Mouse (Mus musculus): ENCODE measurements around the gene Psme2. TPM values are rescaled to one million over a fixed set of nuclear protein-coding genes. Genes with fewer than 3 reads are reported as not detected.

Gene Psme2
- polyA plus RNA-seq, 1 experiment from 2014 or later: 332 TPM

- Histone ChIP-seq H3K36me3 (ENCODE audit: control insufficient read depth, insufficient read depth, low read length) (peaks cover 76% of the 10 kb centered on the region), H3K9me3 (ENCODE audit: control insufficient read depth, low read length) (no peaks in the 10 kb centered on the region), H3K4me3 (ENCODE audit: low read depth, low read length) (peak within 1 kb of the TSS; percentile 15), H3K4me2 (ENCODE audit: low read length) (peak within 1 kb of the TSS; percentile 41), H3K4me1 (replicated peaks; ENCODE audit: control insufficient read depth, insufficient read depth, low read length) (no peaks in the 10 kb centered on the region; the same call in 1 of the 2 replicates), H3K27ac (ENCODE audit: low read depth) (peak within 1 kb of the TSS; percentile 25), H3K27me3 (replicated peaks; ENCODE audit: control insufficient read depth, insufficient read depth, low read length) (no peaks in the 10 kb centered on the region), H3K9ac (ENCODE audit: low read length) (peak within 1 kb of the TSS; percentile 4)
- no peak for DNase-seq (ENCODE audit: low spot score)
- no peak for ATAC-seq (replicated peaks; ENCODE audit: low FRiP score, low TSS enrichment, low read depth)
- 84% methylated on average over 7 of the region's 7 CpGs for WGBS
These were observed 12.3 kb upstream of the Psme2 start, which contains the start of gene Irf9 for GRCm38 (mm10) chr14:55603271-55603632. Irf9 (plus strand) TSS chr14:55603571.

GRCm38 (mm10) chr14:55598521-55599390, 7.8 kb upstream of the Psme2 start:
- no peak overlapping the region for H3K4me3 ChIP-seq (ENCODE audit: low read depth, low read length)
- no peak overlapping the region for H3K9ac ChIP-seq (ENCODE audit: low read length)
- no peak overlapping the region for H3K4me2 ChIP-seq (ENCODE audit: low read length)
- H3K36me3 ChIP-seq (ENCODE audit: control insufficient read depth, insufficient read depth, low read length): peaks cover 89% of the 10 kb centered on the region
- no peaks in the 10 kb centered on the region for H3K27me3 ChIP-seq (replicated peaks; ENCODE audit: control insufficient read depth, insufficient read depth, low read length)
- H3K4me1 ChIP-seq (replicated peaks; ENCODE audit: control insufficient read depth, insufficient read depth, low read length): no peaks in the 10 kb centered on the region
- 92% methylated on average over 21 of the region's 21 CpGs for WGBS
- no peaks in the 10 kb centered on the region for H3K9me3 ChIP-seq (ENCODE audit: control insufficient read depth, low read length)
- ATAC-seq (replicated peaks; ENCODE audit: low FRiP score, low TSS enrichment, low read depth) (no peak), DNase-seq (ENCODE audit: low spot score) (no peak)
- H3K27ac ChIP-seq (ENCODE audit: low read depth): no peak overlapping the region

- no peaks in the 10 kb centered on the region for H3K9me3 ChIP-seq (ENCODE audit: control insufficient read depth, low read length)
- peaks cover 65% of the 10 kb centered on the region for H3K36me3 ChIP-seq (ENCODE audit: control insufficient read depth, insufficient read depth, low read length)
- peaks cover 13% of the 10 kb centered on the region; the same call in 1 of the 2 replicates for H3K4me1 ChIP-seq (replicated peaks; ENCODE audit: control insufficient read depth, insufficient read depth, low read length)
- ATAC-seq (replicated peaks; ENCODE audit: low FRiP score, low TSS enrichment, low read depth) (no peak), DNase-seq (ENCODE audit: low spot score) (no peak)
- no peak overlapping the region for H3K4me3 ChIP-seq (ENCODE audit: low read depth, low read length)
- WGBS: 83% methylated on average over 13 of the region's 13 CpGs
- H3K27me3 ChIP-seq (replicated peaks; ENCODE audit: control insufficient read depth, insufficient read depth, low read length): no peaks in the 10 kb centered on the region
- H3K4me2 ChIP-seq (ENCODE audit: low read length): no peak overlapping the region
- H3K27ac ChIP-seq (ENCODE audit: low read depth): no peak overlapping the region
- no peak overlapping the region for H3K9ac ChIP-seq (ENCODE audit: low read length)
These were observed 5.2 kb upstream of the Psme2 start for GRCm38 (mm10) chr14:55596036-55596690.

- DNase-seq (ENCODE audit: low spot score) (no peak), ATAC-seq (replicated peaks; ENCODE audit: low FRiP score, low TSS enrichment, low read depth) (no peak)
- Histone ChIP-seq H3K27ac (ENCODE audit: low read depth) (peak overlapping the region; percentile 96; the same call in 1 of the 2 replicates), H3K4me3 (ENCODE audit: low read depth, low read length) (peak overlapping the region; percentile 63), H3K4me2 (ENCODE audit: low read length) (peak overlapping the region; percentile 97), H3K36me3 (ENCODE audit: control insufficient read depth, insufficient read depth, low read length) (peaks cover 48% of the 10 kb centered on the region), H3K4me1 (replicated peaks; ENCODE audit: control insufficient read depth, insufficient read depth, low read length) (peaks cover 13% of the 10 kb centered on the region; the same call in 1 of the 2 replicates), H3K9me3 (ENCODE audit: control insufficient read depth, low read length) (no peaks in the 10 kb centered on the region), H3K9ac (ENCODE audit: low read length) (peak overlapping the region; percentile 77), H3K27me3 (replicated peaks; ENCODE audit: control insufficient read depth, insufficient read depth, low read length) (no peaks in the 10 kb centered on the region)
- WGBS: 6% methylated on average over 16 of the region's 16 CpGs
These were observed 1.3 kb upstream of the Psme2 start for GRCm38 (mm10) chr14:55592226-55592625.

- 0% methylated on average over 33 of the region's 33 CpGs for WGBS
- peak within 1 kb of the TSS; percentile 77 for H3K9ac ChIP-seq (ENCODE audit: low read length)
- peaks cover 13% of the 10 kb centered on the region; the same call in 1 of the 2 replicates for H3K4me1 ChIP-seq (replicated peaks; ENCODE audit: control insufficient read depth, insufficient read depth, low read length)
- H3K27ac ChIP-seq (ENCODE audit: low read depth): peak within 1 kb of the TSS; percentile 96
- peak within 1 kb of the TSS; percentile 63 for H3K4me3 ChIP-seq (ENCODE audit: low read depth, low read length)
- no peaks in the 10 kb centered on the region for H3K9me3 ChIP-seq (ENCODE audit: control insufficient read depth, low read length)
- peaks cover 43% of the 10 kb centered on the region for H3K36me3 ChIP-seq (ENCODE audit: control insufficient read depth, insufficient read depth, low read length)
- no peaks in the 10 kb centered on the region for H3K27me3 ChIP-seq (replicated peaks; ENCODE audit: control insufficient read depth, insufficient read depth, low read length)
- ATAC-seq (replicated peaks; ENCODE audit: low FRiP score, low TSS enrichment, low read depth): peak; percentile 88
- DNase-seq (ENCODE audit: low spot score): peak; percentile 93
- peak within 1 kb of the TSS; percentile 97 for H3K4me2 ChIP-seq (ENCODE audit: low read length)
These were observed 498 bp upstream of the Psme2 start, which contains the start of gene Rnf31 for GRCm38 (mm10) chr14:55591331-55591891. Rnf31 (plus strand) TSS chr14:55591708.

GRCm38 (mm10) chr14:55589771-55590448, 1.0 kb downstream of the Psme2 start:
- peak overlapping the region; percentile 51 for H3K9ac ChIP-seq (ENCODE audit: low read length)
- H3K4me3 ChIP-seq (ENCODE audit: low read depth, low read length): peak overlapping the region; percentile 63
- peaks cover 28% of the 10 kb centered on the region for H3K36me3 ChIP-seq (ENCODE audit: control insufficient read depth, insufficient read depth, low read length)
- no peaks in the 10 kb centered on the region for H3K9me3 ChIP-seq (ENCODE audit: control insufficient read depth, low read length)
- ATAC-seq (replicated peaks; ENCODE audit: low FRiP score, low TSS enrichment, low read depth) (no peak), DNase-seq (ENCODE audit: low spot score) (no peak)
- no peaks in the 10 kb centered on the region for H3K27me3 ChIP-seq (replicated peaks; ENCODE audit: control insufficient read depth, insufficient read depth, low read length)
- H3K27ac ChIP-seq (ENCODE audit: low read depth): peak overlapping the region; percentile 60; the same call in 1 of the 2 replicates
- WGBS: 81% methylated on average over 11 of the region's 11 CpGs
- peak overlapping the region; percentile 97 for H3K4me2 ChIP-seq (ENCODE audit: low read length)
- peaks cover 17% of the 10 kb centered on the region; the same call in 1 of the 2 replicates for H3K4me1 ChIP-seq (replicated peaks; ENCODE audit: control insufficient read depth, insufficient read depth, low read length)

- DNase-seq (ENCODE audit: low spot score) (no peak), ATAC-seq (replicated peaks; ENCODE audit: low FRiP score, low TSS enrichment, low read depth) (no peak)
- 95% methylated on average over 5 of the region's 5 CpGs for WGBS
- H3K9me3 ChIP-seq (ENCODE audit: control insufficient read depth, low read length): no peaks in the 10 kb centered on the region
- no peak overlapping the region for H3K4me3 ChIP-seq (ENCODE audit: low read depth, low read length)
- no peak overlapping the region for H3K27ac ChIP-seq (ENCODE audit: low read depth)
- no peak overlapping the region for H3K4me2 ChIP-seq (ENCODE audit: low read length)
- peaks cover 21% of the 10 kb centered on the region for H3K36me3 ChIP-seq (ENCODE audit: control insufficient read depth, insufficient read depth, low read length)
- peaks cover 4% of the 10 kb centered on the region; the same call in 1 of the 2 replicates for H3K27me3 ChIP-seq (replicated peaks; ENCODE audit: control insufficient read depth, insufficient read depth, low read length)
- peaks cover 22% of the 10 kb centered on the region; the same call in 1 of the 2 replicates for H3K4me1 ChIP-seq (replicated peaks; ENCODE audit: control insufficient read depth, insufficient read depth, low read length)
- H3K9ac ChIP-seq (ENCODE audit: low read length): no peak overlapping the region
These were observed 1.6 kb downstream of the Psme2 start for GRCm38 (mm10) chr14:55589271-55589670.

GRCm38 (mm10) chr14:55586149-55586548, 4.8 kb downstream of the Psme2 start:
- peaks cover 28% of the 10 kb centered on the region for H3K36me3 ChIP-seq (ENCODE audit: control insufficient read depth, insufficient read depth, low read length)
- ATAC-seq (replicated peaks; ENCODE audit: low FRiP score, low TSS enrichment, low read depth) (no peak), DNase-seq (ENCODE audit: low spot score) (no peak)
- H3K9me3 ChIP-seq (ENCODE audit: control insufficient read depth, low read length): no peaks in the 10 kb centered on the region
- peaks cover 6% of the 10 kb centered on the region; the same call in 1 of the 2 replicates for H3K27me3 ChIP-seq (replicated peaks; ENCODE audit: control insufficient read depth, insufficient read depth, low read length)
- no peak overlapping the region for H3K9ac ChIP-seq (ENCODE audit: low read length)
- H3K4me3 ChIP-seq (ENCODE audit: low read depth, low read length): no peak overlapping the region
- no peak overlapping the region for H3K27ac ChIP-seq (ENCODE audit: low read depth)
- WGBS: 90% methylated on average over 2 of the region's 2 CpGs
- no peak overlapping the region for H3K4me2 ChIP-seq (ENCODE audit: low read length)
- 0 out of 2 replicates have a peak, but pooled peaks cover 8% of the 10 kb centered on the region for H3K4me1 ChIP-seq (replicated peaks; ENCODE audit: control insufficient read depth, insufficient read depth, low read length)

Measured in intestine, embryonic 14.5 days (tissue).